Comparison of ENCODE assay signal across 8 mouse cellular contexts in the genomic region with DNA sequence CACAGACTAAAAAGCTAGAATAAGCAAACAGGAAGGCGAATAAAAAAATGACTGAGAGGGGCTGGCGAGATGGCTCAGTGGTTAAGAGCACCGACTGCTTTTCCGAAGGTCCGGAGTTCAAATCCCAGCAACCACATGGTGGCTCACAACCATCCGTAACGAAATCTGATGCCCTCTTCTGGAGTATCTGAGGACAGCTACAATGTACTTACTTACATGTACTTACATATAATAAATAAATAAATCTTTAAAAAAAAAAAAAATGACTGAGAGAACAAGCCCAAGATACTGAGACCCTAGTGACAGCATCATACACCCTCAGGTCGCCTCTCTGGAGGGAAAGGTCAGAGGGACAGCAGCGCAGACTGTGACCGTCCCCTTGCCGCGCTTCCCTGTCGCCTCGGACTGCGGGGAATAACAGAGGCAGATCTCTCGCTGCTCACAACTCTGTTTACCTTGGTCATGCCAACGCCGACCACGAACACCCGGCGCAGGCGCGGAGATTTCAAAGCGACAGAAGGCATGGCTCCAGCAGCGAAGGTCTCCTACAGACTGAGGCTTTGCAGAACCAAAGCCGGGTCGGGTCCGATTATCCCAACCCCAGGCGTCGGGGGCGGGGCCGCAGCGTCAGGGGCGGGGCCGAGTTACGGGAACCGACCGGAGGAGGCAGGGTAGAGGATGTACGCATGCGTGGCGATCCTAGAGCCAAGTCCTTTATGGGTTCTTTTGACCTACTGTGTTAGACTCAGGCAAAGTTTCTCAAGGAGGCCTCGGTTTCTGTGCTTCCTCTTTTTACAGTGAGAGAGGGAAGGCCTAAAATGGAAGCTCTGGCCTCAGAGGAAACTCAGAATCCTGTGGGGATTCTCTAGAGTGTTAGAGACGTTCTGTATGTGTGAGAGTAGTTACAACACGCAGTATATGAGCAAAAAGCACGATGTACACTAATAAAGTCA. TPM values are rescaled to one million over a fixed set of nuclear protein-coding genes. Genes with fewer than 3 reads are reported as not detected.
DNase-seq lines count a peak whose midpoint lies in the region; ATAC-seq and TF ChIP-seq lines count a peak whose summit lies in the region.

No protein-coding gene starts in this region.

- H3K27ac ChIP-seq in forebrain, embryonic 11.5 days (ENCODE audit: low read depth, low read length): no peak overlapping the region; the same call in 1 of the 2 replicates
- H3K27ac ChIP-seq in heart, postnatal 0 days (ENCODE audit: low read depth): peak overlapping the region; percentile 60
- peak overlapping the region; percentile 42; the same call in 1 of the 2 replicates for H3K27ac ChIP-seq in liver, embryonic 16.5 days (ENCODE audit: low read length)
- peak overlapping the region; percentile 64 for H3K27ac ChIP-seq in neural tube, embryonic 13.5 days (replicated peaks)
- H3K27ac ChIP-seq in testis, adult 2 months (ENCODE audit: control insufficient read depth, insufficient read depth, low read depth, low read length): peak overlapping the region; percentile 54; the same call in 1 of the 2 replicates

- peak; percentile 54 for TF ChIP-seq POLR2A in testis, adult 2 months (IDR thresholded peaks at IDR 0.05; ENCODE audit: control insufficient read depth, low read depth, low read length)

- WGBS in forebrain, embryonic 11.5 days: 12% methylated on average over 43 of the region's 45 CpGs
- WGBS in heart, postnatal 0 days: 10% methylated on average over 43 of the region's 45 CpGs
- 8% methylated on average over 43 of the region's 45 CpGs for WGBS in liver, embryonic 16.5 days (ENCODE audit: insufficient replicate concordance)
- WGBS in neural tube, embryonic 13.5 days: 13% methylated on average over 44 of the region's 45 CpGs

- H3K4me1 ChIP-seq in forebrain, embryonic 11.5 days (replicated peaks; ENCODE audit: control insufficient read depth, insufficient read depth, low read length): no peaks in the 10 kb centered on the region
- no peaks in the 10 kb centered on the region for H3K4me1 ChIP-seq in heart, postnatal 0 days (ENCODE audit: control insufficient read depth, insufficient read depth)
- H3K4me1 ChIP-seq in liver, embryonic 16.5 days (ENCODE audit: control insufficient read depth, low read depth, low read length): peaks cover 3% of the 10 kb centered on the region; the same call in 1 of the 2 replicates
- H3K4me1 ChIP-seq in neural tube, embryonic 13.5 days (replicated peaks): no peaks in the 10 kb centered on the region
- H3K4me1 ChIP-seq in testis, adult 2 months (ENCODE audit: control insufficient read depth, insufficient read depth, low read length): peaks cover 2% of the 10 kb centered on the region; the same call in 1 of the 2 replicates

- no peaks in the 10 kb centered on the region for H3K9me3 ChIP-seq in forebrain, embryonic 11.5 days (ENCODE audit: control insufficient read depth, low read length)
- no peaks in the 10 kb centered on the region for H3K9me3 ChIP-seq in heart, postnatal 0 days (replicated peaks; ENCODE audit: control insufficient read depth, low read length)
- no peaks in the 10 kb centered on the region for H3K9me3 ChIP-seq in liver, embryonic 16.5 days (replicated peaks; ENCODE audit: control insufficient read depth, low read length)
- H3K9me3 ChIP-seq in neural tube, embryonic 13.5 days: no peaks in the 10 kb centered on the region

- peak overlapping the region; percentile 69 for H3K9ac ChIP-seq in forebrain, embryonic 11.5 days (ENCODE audit: low read length)
- peak overlapping the region; percentile 60 for H3K9ac ChIP-seq in heart, postnatal 0 days (replicated peaks; ENCODE audit: low read depth, low read length)
- peak overlapping the region; percentile 61 for H3K9ac ChIP-seq in liver, embryonic 16.5 days (ENCODE audit: low read depth, low read length)
- H3K9ac ChIP-seq in neural tube, embryonic 13.5 days: peak overlapping the region; percentile 72

- no peaks in the 10 kb centered on the region for H3K27me3 ChIP-seq in forebrain, embryonic 11.5 days (ENCODE audit: control insufficient read depth, insufficient read depth, low read length)
- H3K27me3 ChIP-seq in heart, postnatal 0 days (ENCODE audit: control insufficient read depth, insufficient read depth, low read length): no peaks in the 10 kb centered on the region
- no peaks in the 10 kb centered on the region for H3K27me3 ChIP-seq in liver, embryonic 16.5 days (ENCODE audit: control insufficient read depth, insufficient read depth, low read depth, low read length)
- no peaks in the 10 kb centered on the region for H3K27me3 ChIP-seq in neural tube, embryonic 13.5 days
- no peaks in the 10 kb centered on the region for H3K27me3 ChIP-seq in testis, adult 2 months (ENCODE audit: control insufficient read depth, insufficient read depth, low read length)

- peak; percentile 90 for ATAC-seq in forebrain, embryonic 11.5 days (replicated peaks; ENCODE audit: low FRiP score)
- peak; percentile 93 for ATAC-seq in heart, postnatal 0 days (ENCODE audit: insufficient read depth, low read depth)
- ATAC-seq in liver, embryonic 16.5 days (ENCODE audit: low read depth): peak; percentile 88
- peak; percentile 94 for ATAC-seq in neural tube, embryonic 13.5 days (ENCODE audit: low read depth)

- no peak for TF ChIP-seq EP300 in heart, postnatal 0 days (IDR thresholded peaks at IDR 0.05; ENCODE audit: low read depth)

- peak overlapping the region; percentile 57 for H3K4me2 ChIP-seq in forebrain, embryonic 11.5 days (ENCODE audit: low read depth, low read length, severe bottlenecking)
- peak overlapping the region; percentile 71 for H3K4me2 ChIP-seq in heart, postnatal 0 days (ENCODE audit: low read depth, low read length)
- peak overlapping the region; percentile 68 for H3K4me2 ChIP-seq in liver, embryonic 16.5 days (ENCODE audit: low read depth, low read length)
- peak overlapping the region; percentile 55 for H3K4me2 ChIP-seq in neural tube, embryonic 13.5 days

- peak overlapping the region; percentile 62 for H3K4me3 ChIP-seq in forebrain, embryonic 11.5 days (ENCODE audit: low read depth, low read length)
- peak overlapping the region; percentile 69 for H3K4me3 ChIP-seq in heart, postnatal 0 days (ENCODE audit: low read depth, low read length)
- H3K4me3 ChIP-seq in liver, embryonic 16.5 days (ENCODE audit: low read depth, low read length): peak overlapping the region; percentile 66
- peak overlapping the region; percentile 51 for H3K4me3 ChIP-seq in neural tube, embryonic 13.5 days
- H3K4me3 ChIP-seq in testis, adult 2 months (ENCODE audit: control insufficient read depth, low read depth, low read length): peak overlapping the region; percentile 98

- peak; percentile 69 to 78 for DNase-seq in CD8-positive naive resting alpha-beta T cell, adult 2 months (ENCODE audit: low read depth in 2 of 2, low spot score in 2 of 2)
- peak; percentile 89 for DNase-seq in c-Kit-positive CD71-negative TER-119-negative erythroid progenitor cells, embryonic 14.5 days (ENCODE audit: low read depth)
- peak; percentile 94 for DNase-seq in forebrain, embryonic 11.5 days (ENCODE audit: low spot score)
- peak; percentile 90 for DNase-seq in heart, postnatal 0 days (ENCODE audit: low spot score)
- peak; percentile 96 for DNase-seq in kidney, postnatal 4 days

- TF ChIP-seq CTCF in heart, postnatal 0 days (IDR thresholded peaks at IDR 0.05; ENCODE audit: low read depth): no peak
- no peak for TF ChIP-seq CTCF in testis, adult 2 months (IDR thresholded peaks at IDR 0.05; ENCODE audit: control insufficient read depth, insufficient read depth, insufficient replicate concordance, low read depth, low read length)

- no peaks in the 10 kb centered on the region for H3K36me3 ChIP-seq in forebrain, embryonic 11.5 days (ENCODE audit: control insufficient read depth, insufficient read depth, low read length)
- H3K36me3 ChIP-seq in heart, postnatal 0 days (replicated peaks; ENCODE audit: control insufficient read depth, insufficient read depth, low read length): no peaks in the 10 kb centered on the region
- H3K36me3 ChIP-seq in liver, embryonic 16.5 days (ENCODE audit: control insufficient read depth, insufficient read depth): no peaks in the 10 kb centered on the region
- no peaks in the 10 kb centered on the region for H3K36me3 ChIP-seq in neural tube, embryonic 13.5 days
- H3K36me3 ChIP-seq in testis, adult 2 months (ENCODE audit: control insufficient read depth, insufficient read depth, low read length): no peaks in the 10 kb centered on the region

RNA-seq across cellular contexts. Expression of a gene that starts 22.0 kb away (rescaled TPM):
- 0.33 and 0.39 TPM in 2 replicates for polyA plus RNA-seq in forebrain, embryonic 11.5 days (2014; fragmentation: Nextera tagmentation; extraction: Ambion mirVana)
- 2.3 and 5.0 TPM in 2 replicates for total RNA-seq in heart, postnatal 0 days (2014; rRNA removed; ENCODE audit: low replicate concordance)
- polyA plus RNA-seq in heart, postnatal 0 days (2015; fragmentation: Nextera tagmentation; extraction: Ambion mirVana): 0.53 and 0.92 TPM in 2 replicates
- polyA plus RNA-seq in liver, embryonic 16.5 days (2015; fragmentation: Nextera tagmentation; extraction: Ambion mirVana): 0.14 and 0.30 TPM in 2 replicates
- 0.18 and 0.25 TPM in 2 replicates for polyA plus RNA-seq in neural tube, embryonic 13.5 days (2015; fragmentation: Nextera tagmentation; extraction: Ambion mirVana)
- polyA plus RNA-seq in testis, adult 2 months (2012; rRNA removed): 1.5 and 2.2 TPM in 2 replicates

RNA-seq across cellular contexts. Expression of a gene that starts 26.6 kb away (rescaled TPM):
- 200 and 225 TPM in 2 replicates for polyA plus RNA-seq in forebrain, embryonic 11.5 days (2014; fragmentation: Nextera tagmentation; extraction: Ambion mirVana)
- total RNA-seq in heart, postnatal 0 days (2014; rRNA removed; ENCODE audit: low replicate concordance): 115 and 160 TPM in 2 replicates
- polyA plus RNA-seq in heart, postnatal 0 days (2015; fragmentation: Nextera tagmentation; extraction: Ambion mirVana): 243 and 246 TPM in 2 replicates
- 396 and 427 TPM in 2 replicates for polyA plus RNA-seq in liver, embryonic 16.5 days (2015; fragmentation: Nextera tagmentation; extraction: Ambion mirVana)
- 222 and 243 TPM in 2 replicates for polyA plus RNA-seq in neural tube, embryonic 13.5 days (2015; fragmentation: Nextera tagmentation; extraction: Ambion mirVana)
- 19.3 and 25.9 TPM in 2 replicates for polyA plus RNA-seq in testis, adult 2 months (2012; rRNA removed)

RNA-seq across cellular contexts. Expression of a gene that starts 47.0 kb away (rescaled TPM):
- 17.2 and 17.9 TPM in 2 replicates for polyA plus RNA-seq in forebrain, embryonic 11.5 days (2014; fragmentation: Nextera tagmentation; extraction: Ambion mirVana)
- 39.0 and 48.5 TPM in 2 replicates for total RNA-seq in heart, postnatal 0 days (2014; rRNA removed; ENCODE audit: low replicate concordance)
- polyA plus RNA-seq in heart, postnatal 0 days (2015; fragmentation: Nextera tagmentation; extraction: Ambion mirVana): 27.1 and 28.0 TPM in 2 replicates
- polyA plus RNA-seq in liver, embryonic 16.5 days (2015; fragmentation: Nextera tagmentation; extraction: Ambion mirVana): 20.5 and 24.2 TPM in 2 replicates
- polyA plus RNA-seq in neural tube, embryonic 13.5 days (2015; fragmentation: Nextera tagmentation; extraction: Ambion mirVana): 8.3 and 9.8 TPM in 2 replicates
- polyA plus RNA-seq in testis, adult 2 months (2012; rRNA removed): 4.6 and 6.7 TPM in 2 replicates
